Mouse (Mus musculus) heart, postnatal 0 days (tissue): ENCODE measurements at regions not wholly inside any gene's neighbourhood (a gene's known extent, or its start where the extent isn't known, plus 50 kb on each side); places are given as distances from the start of the nearest gene placed in this dataset.

Experiments used
- ATAC-seq: fragments of 200-750 bp; cut with Nextera tagmentation; 2 replicates; pipeline ENCODE4 v1.8.0; 2017; ENCODE audit warnings: low read depth, moderate number of reproducible peaks, moderate library complexity; ENCODE audit not compliant: insufficient read depth
- DNase-seq: peaks from one replicate; pipeline ENCODE4 v3.0.0-alpha.2; 2016; ENCODE audit warnings: low spot score
- H3K27ac ChIP-seq: fragments of 300-500 bp; sonication (generic); 2 replicates; pipeline ENCODE4 v1.5.1; 2014; ENCODE audit warnings: low read depth, mild to moderate bottlenecking
- H3K27me3 ChIP-seq: fragments of 300-500 bp; sonication (generic); 2 replicates; pipeline ENCODE4 v1.6.1; 2014; ENCODE audit warnings: low read length, mixed read lengths; ENCODE audit not compliant: control insufficient read depth, insufficient read depth
- H3K36me3 ChIP-seq: fragments of 300-500 bp; sonication (generic); replicated peaks from 2 replicates; pipeline ENCODE4 v1.6.1; 2014; ENCODE audit warnings: low read length, mixed read lengths; ENCODE audit not compliant: control insufficient read depth, insufficient read depth
- H3K4me1 ChIP-seq: fragments of 300-500 bp; sonication (generic); 2 replicates; pipeline ENCODE4 v1.6.1; 2014; ENCODE audit warnings: antibody characterized with exemption; ENCODE audit not compliant: control insufficient read depth, insufficient read depth
- H3K4me2 ChIP-seq: fragments of 300-500 bp; sonication (generic); 2 replicates; pipeline ENCODE4 v1.6.1; 2014; ENCODE audit warnings: low read depth, mild to moderate bottlenecking, low read length, moderate library complexity
- H3K4me3 ChIP-seq: fragments of 300-500 bp; sonication (generic); 2 replicates; pipeline ENCODE4 v1.5.1; 2014; ENCODE audit warnings: low read depth, low read length
- H3K9ac ChIP-seq: fragments of 300-500 bp; sonication (generic); replicated peaks from 2 replicates; pipeline ENCODE4 v1.6.1; 2014; ENCODE audit warnings: low read depth, low read length, mixed read lengths
- H3K9me3 ChIP-seq: fragments of 300-500 bp; sonication (generic); replicated peaks from 2 replicates; pipeline ENCODE4 v1.6.1; 2016; ENCODE audit warnings: low read length; ENCODE audit not compliant: control insufficient read depth
- CTCF ChIP-seq: IDR thresholded peaks from 2 replicates; pipeline ENCODE4 v1.5.1; 2016; ENCODE audit warnings: antibody characterized with exemption, control low read depth, low read depth
- EP300 ChIP-seq: IDR thresholded peaks from 2 replicates; pipeline ENCODE4 v1.6.1; 2016; ENCODE audit warnings: antibody characterized with exemption, low read depth
- WGBS: fragments of 180-500 bp; shearing (Covaris S2); extraction: QIAGEN DNeasy Blood & Tissue Kit; methylation state at CpG from one replicate; pipeline ENCODE4 v1.1.7; 2014; 5-methylcytosine and 5-hydroxymethylcytosine counted together

- H3K4me2 ChIP-seq = no peak overlapping the region
- no peaks in the 10 kb centered on the region for H3K36me3 ChIP-seq
- no peak for ATAC-seq
- H3K4me1 ChIP-seq = no peaks in the 10 kb centered on the region
- H3K27me3 ChIP-seq = no peaks in the 10 kb centered on the region
- TF ChIP-seq EP300 (no peak), CTCF (no peak)
- 75% methylated on average over 10 of the region's 10 CpGs for WGBS
- H3K9me3 ChIP-seq = no peaks in the 10 kb centered on the region
- H3K4me3 ChIP-seq = no peak overlapping the region
- no peak overlapping the region for H3K9ac ChIP-seq
- H3K27ac ChIP-seq = no peak overlapping the region
- DNase-seq = no peak
These were observed 226.4 kb downstream of the Cbln4 start for GRCm38 (mm10) chr2:171816685-171817419.

- Histone ChIP-seq H3K4me1 (no peaks in the 10 kb centered on the region), H3K36me3 (no peaks in the 10 kb centered on the region), H3K9me3 (no peaks in the 10 kb centered on the region), H3K27ac (no peak overlapping the region), H3K27me3 (no peaks in the 10 kb centered on the region), H3K9ac (no peak overlapping the region), H3K4me2 (no peak overlapping the region), H3K4me3 (no peak overlapping the region)
- no peak for TF ChIP-seq CTCF
- TF ChIP-seq EP300 = no peak
- ATAC-seq (no peak), DNase-seq (no peak)
- WGBS = 72% methylated on average over 3 of the region's 3 CpGs
These were observed 230.6 kb downstream of the Cbln4 start for GRCm38 (mm10) chr2:171812701-171813100.

GRCm38 (mm10) chr2:171805376-171805775 is 237.9 kb downstream of the Cbln4 start:
- no peaks in the 10 kb centered on the region for H3K36me3 ChIP-seq
- H3K27ac ChIP-seq = no peak overlapping the region
- H3K9ac ChIP-seq = no peak overlapping the region
- no peaks in the 10 kb centered on the region for H3K4me1 ChIP-seq
- WGBS = 62% methylated on average over 5 of the region's 5 CpGs
- H3K9me3 ChIP-seq = no peaks in the 10 kb centered on the region
- TF ChIP-seq CTCF (no peak), EP300 (no peak)
- no peak overlapping the region for H3K4me2 ChIP-seq
- no peaks in the 10 kb centered on the region for H3K27me3 ChIP-seq
- DNase-seq (no peak), ATAC-seq (no peak)
- no peak overlapping the region for H3K4me3 ChIP-seq

- Histone ChIP-seq H3K4me2 (no peak overlapping the region), H3K36me3 (no peaks in the 10 kb centered on the region), H3K27me3 (no peaks in the 10 kb centered on the region), H3K27ac (no peak overlapping the region), H3K9ac (no peak overlapping the region), H3K4me1 (no peaks in the 10 kb centered on the region), H3K4me3 (no peak overlapping the region), H3K9me3 (no peaks in the 10 kb centered on the region)
- TF ChIP-seq EP300 = no peak
- no peak for TF ChIP-seq CTCF
- ATAC-seq (no peak), DNase-seq (no peak)
- 72% methylated on average over 10 of the region's 10 CpGs for WGBS
These were observed 242.6 kb downstream of the Cbln4 start for GRCm38 (mm10) chr2:171800511-171801268.

GRCm38 (mm10) chr2:171799351-171799750 is 243.9 kb downstream of the Cbln4 start:
- no peaks in the 10 kb centered on the region for H3K36me3 ChIP-seq
- ATAC-seq (no peak), DNase-seq (no peak)
- no peaks in the 10 kb centered on the region for H3K9me3 ChIP-seq
- no peak overlapping the region for H3K27ac ChIP-seq
- no peak overlapping the region for H3K9ac ChIP-seq
- 70% methylated on average over 9 of the region's 9 CpGs for WGBS
- H3K4me2 ChIP-seq = no peak overlapping the region
- TF ChIP-seq CTCF (no peak), EP300 (no peak)
- H3K4me3 ChIP-seq = no peak overlapping the region
- no peaks in the 10 kb centered on the region for H3K4me1 ChIP-seq
- H3K27me3 ChIP-seq = no peaks in the 10 kb centered on the region
